Mouse (Mus musculus) brain, embryonic 14.5 days (tissue): ENCODE results near the gene Sv2c. TPM values are rescaled to one million over a fixed set of nuclear protein-coding genes. Genes with fewer than 3 reads are reported as not detected.

ENCODE experiments used
- DNase-seq: peaks from one replicate; pipeline ENCODE4 v3.0.0-alpha.2; 2011; ENCODE audit warnings: low read depth
- CTCF ChIP-seq: fragments of 200-500 bp; IDR thresholded peaks from 2 replicates; pipeline ENCODE4 v1.5.1; 2012; ENCODE audit warnings: inconsistent platforms, mild to moderate bottlenecking, moderate library complexity, borderline replicate concordance; ENCODE audit not compliant: insufficient read depth, insufficient read length; ENCODE audit errors: extremely low read depth
- POLR2A ChIP-seq: fragments of 200-500 bp; IDR thresholded peaks from 2 replicates; pipeline ENCODE4 v1.6.1; 2012; ENCODE audit warnings: mild to moderate bottlenecking, inconsistent platforms, borderline replicate concordance; ENCODE audit not compliant: poor library complexity, insufficient read depth, insufficient read length, severe bottlenecking; ENCODE audit errors: extremely low read depth
- polyA plus RNA-seq: library from polyadenylated mRNA; depleted of rRNA; stranded (reverse); fragments of >200 nt; gene quantifications from 2 replicates; pipeline ENCODE4 v1.2.3, GENCODE M21; 2012

Gene Sv2c
- polyA plus RNA-seq, 1 experiment, result 16.3 TPM

- TF ChIP-seq CTCF (peak; percentile 42; the same call in 1 of the 2 replicates), POLR2A (no peak)
- DNase-seq, result peak; percentile 47
These were observed 181.1 kb downstream of the Sv2c start for GRCm38 (mm10) chr13:95951098-95951894.

DNA sequence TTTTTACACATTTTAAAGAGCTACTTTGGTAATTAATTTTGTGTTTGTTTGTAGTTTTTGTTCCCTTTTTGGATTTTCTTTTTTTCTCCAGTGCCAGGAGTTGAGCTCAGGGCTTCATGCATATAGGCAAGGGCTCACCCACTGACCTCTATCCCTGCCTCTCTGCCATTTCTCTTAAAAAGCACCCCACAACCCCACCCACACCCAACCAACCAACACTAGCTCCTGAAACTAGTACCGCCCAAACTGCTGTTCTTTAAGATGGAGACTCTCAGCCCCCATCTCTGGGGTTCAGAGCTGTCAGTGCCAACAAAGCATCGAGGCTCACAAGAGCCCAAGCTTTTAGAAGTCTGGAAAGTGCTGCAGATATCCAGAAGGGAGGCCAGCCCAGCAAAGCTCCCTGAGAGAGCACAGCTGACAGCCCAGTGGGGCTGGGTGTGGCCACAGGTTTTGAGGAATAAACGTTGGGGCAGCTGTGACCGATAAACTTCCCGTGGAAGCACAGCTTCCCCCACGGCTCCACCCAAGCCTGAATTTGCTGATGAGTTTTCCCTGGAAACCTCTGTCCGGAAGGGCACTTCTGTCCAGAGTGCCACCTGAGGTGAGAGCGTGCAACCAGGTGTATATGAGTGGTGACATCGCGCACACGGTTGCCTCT, 181.8 kb downstream of the Sv2c start:
- no peak for DNase-seq
- TF ChIP-seq CTCF (no peak), POLR2A (no peak)

GRCm38 (mm10) chr13:95949356-95949755, 183.0 kb downstream of the Sv2c start:
- TF ChIP-seq POLR2A (no peak), CTCF (no peak)
- no peak for DNase-seq

- TF ChIP-seq POLR2A, result no peak
- no peak for TF ChIP-seq CTCF
- DNase-seq, result no peak
These were observed 183.6 kb downstream of the Sv2c start for GRCm38 (mm10) chr13:95948821-95949220.

DNA sequence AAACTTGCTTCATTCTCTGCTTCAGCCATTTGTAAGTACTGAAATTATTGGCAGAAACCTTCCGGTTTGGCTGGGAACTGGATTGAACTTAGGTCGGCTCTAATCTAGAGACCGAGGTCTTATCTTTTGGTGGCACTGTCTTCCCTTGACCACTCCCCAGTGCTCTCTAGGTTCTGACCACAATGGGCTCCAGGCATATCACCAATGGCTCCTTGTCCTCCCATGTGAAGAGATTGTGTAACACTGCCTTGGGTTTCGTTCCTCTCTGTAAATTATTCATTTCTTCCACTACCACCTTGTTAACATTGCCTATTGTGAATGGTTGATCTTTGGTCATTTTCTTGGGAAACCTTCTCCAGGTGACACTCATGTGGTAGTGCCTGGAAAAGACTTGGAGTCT, 184.0 kb downstream of the Sv2c start:
- TF ChIP-seq CTCF, result no peak
- TF ChIP-seq POLR2A, result no peak
- no peak for DNase-seq

DNA sequence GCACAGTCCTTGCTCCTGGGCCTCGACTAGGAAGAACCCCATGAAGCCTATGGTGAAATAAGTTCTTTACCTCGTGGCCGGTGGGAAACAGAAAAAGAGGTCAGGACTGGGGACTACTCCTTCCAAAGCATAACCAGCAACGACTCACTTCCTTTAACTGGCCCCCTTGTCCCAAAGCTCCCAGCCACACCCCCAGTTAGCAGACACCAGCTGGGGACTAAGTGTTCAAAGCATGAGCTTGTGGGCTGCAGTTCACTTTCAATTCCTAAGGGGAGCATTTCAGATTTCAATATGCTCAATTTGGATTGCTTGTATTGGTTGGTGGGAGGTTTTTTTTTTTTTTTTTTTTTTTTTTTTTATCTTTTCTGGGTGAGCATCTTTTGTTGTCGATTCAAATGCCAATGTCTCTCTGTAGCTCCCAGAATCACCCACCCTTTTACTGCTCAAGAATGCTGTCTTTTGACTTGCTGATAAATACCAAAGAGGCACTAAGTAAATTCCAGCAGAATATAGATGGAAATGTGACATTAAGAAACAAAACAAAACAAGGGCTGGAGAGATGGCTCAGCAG, 186.4 kb downstream of the Sv2c start:
- no peak for DNase-seq
- no peak for TF ChIP-seq POLR2A
- TF ChIP-seq CTCF, result no peak

- no peak for DNase-seq
- TF ChIP-seq CTCF (no peak), POLR2A (no peak)
These were observed 187.8 kb downstream of the Sv2c start for GRCm38 (mm10) chr13:95944621-95945020.

DNA sequence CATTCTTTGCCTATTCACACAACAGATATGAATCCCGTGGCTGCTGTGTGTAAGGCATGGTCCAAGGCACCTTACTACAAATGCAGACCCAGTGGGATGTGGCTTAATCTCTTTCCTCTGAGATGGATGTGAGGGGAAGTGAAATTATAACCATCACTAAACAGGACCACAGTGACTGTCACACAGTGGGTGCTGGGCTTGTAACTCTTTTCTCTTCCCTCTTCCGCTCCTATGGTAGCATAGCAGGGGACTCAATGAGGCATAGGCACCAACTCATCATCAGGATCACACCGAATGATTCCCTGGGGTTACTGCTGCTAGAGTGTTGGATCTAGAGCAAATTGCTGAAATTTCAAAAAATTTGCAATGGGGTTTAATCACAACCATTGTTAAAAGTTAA, 188.5 kb downstream of the Sv2c start:
- TF ChIP-seq CTCF (no peak), POLR2A (no peak)
- DNase-seq, result no peak

- TF ChIP-seq POLR2A, result no peak
- TF ChIP-seq CTCF, result no peak
- no peak for DNase-seq
These were observed 189.8 kb downstream of the Sv2c start for GRCm38 (mm10) chr13:95942587-95942986.

DNA sequence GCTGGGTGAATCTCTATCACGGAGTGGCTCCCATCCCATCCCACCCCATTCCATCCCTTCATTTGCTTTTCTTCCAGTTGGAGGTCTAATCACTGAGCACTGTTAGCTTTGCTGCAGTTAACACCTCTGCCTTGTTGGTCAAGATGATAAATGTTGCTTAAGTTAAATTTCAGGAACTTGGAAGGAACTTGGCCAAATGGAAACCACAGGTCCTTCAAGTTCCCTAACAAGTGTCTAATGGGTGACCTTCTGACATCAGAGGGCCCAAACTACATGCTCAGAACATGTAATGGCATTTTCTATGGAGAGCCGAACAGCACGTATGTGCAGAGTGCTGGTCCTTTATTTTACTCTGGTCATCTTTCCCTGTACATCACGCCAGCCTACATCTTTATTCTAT, 190.5 kb downstream of the Sv2c start:
- TF ChIP-seq POLR2A (no peak), CTCF (no peak)
- no peak for DNase-seq

DNA sequence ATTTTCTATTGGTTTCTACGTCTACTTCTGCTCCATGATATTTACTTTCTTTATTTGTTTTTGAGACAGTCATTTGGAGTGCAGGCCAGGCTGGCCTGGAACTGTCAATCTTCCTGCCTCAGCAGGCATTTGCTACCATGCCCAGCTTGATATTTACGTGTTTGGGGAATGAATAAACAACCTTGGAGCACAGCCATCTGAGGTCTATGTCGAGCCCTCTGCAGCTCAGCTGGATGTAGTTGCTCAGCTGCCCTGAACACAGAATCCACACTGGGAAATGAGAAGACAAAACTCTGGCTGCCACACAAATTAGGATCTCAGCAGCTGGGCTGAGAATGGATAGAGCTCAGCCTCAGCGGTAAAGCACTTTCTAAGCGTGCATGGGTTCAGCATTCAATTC, 191.6 kb downstream of the Sv2c start:
- DNase-seq, result peak; percentile 69
- TF ChIP-seq CTCF, result no peak
- TF ChIP-seq POLR2A, result no peak

DNA sequence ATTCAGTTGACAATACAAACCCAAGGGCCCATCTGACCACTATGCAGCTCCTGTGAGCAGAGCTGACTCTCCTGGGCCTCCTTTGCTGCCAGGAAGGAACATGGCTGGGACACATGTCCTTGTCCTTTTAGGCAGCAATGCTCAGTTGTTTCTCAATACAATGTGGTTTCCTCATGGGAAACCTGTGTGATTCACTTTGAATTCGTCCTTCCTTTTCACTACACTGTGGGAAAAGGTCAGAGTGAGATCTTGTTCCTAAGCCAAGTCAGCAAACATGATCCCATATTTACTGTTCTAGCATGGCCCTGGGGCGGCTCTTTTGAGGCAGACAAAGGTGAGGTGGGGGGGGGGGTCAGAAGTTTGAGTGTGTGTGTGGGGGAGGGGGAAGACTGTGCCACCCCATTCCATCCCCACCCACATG, 208.2 kb downstream of the Sv2c start:
- TF ChIP-seq POLR2A, result no peak
- TF ChIP-seq CTCF, result no peak
- DNase-seq, result no peak

DNA sequence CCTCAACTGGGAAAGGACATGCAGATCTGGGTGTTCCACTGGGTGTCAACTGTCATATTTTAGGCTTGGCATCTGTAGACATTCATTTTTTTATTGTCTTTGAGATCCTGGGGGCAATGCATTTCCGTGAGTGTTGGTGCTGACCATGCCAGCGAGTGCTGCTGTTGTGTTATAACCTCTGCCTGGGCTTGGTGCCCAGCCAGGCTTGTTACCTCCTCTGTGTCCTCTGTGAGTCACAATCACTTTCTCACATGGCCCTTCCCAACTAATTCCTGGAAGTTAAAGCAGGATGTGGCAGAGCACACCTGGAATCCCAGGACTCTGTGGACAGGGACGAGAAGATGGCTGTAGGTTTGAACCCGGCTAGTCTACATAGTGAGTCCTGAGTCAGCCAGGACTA, 209.8 kb downstream of the Sv2c start:
- DNase-seq, result no peak
- TF ChIP-seq POLR2A, result no peak
- TF ChIP-seq CTCF, result no peak
